Mouse (Mus musculus) gastrocnemius, adult 18-20 months (tissue): ENCODE data around the gene Coq8a. TPM values are rescaled to one million over a fixed set of nuclear protein-coding genes. Genes with fewer than 3 reads are reported as not detected.
A peak's percentile ranks its signal among the peaks of the same experiment; 100 is the strongest.

Experiments used
- DNase-seq: peaks from one replicate; pipeline ENCODE4 v3.0.0; 2021; ENCODE audit warnings: low spot score
- total RNA-seq, 2 experiments: library from RNA; stranded (reverse); gene quantifications; 2 replicates each; pipeline ENCODE4 v1.2.3; 2021

The Coq8a gene
- total RNA-seq, 2 experiments from 2014 or later = 1,142 to 1,473 TPM

GRCm38 (mm10) chr1:180199715-180200050 lies 281 bp upstream of the Coq8a start:
- DNase-seq = no peak

- DNase-seq = no peak
Observed at GRCm38 (mm10) chr1:180197956-180198355, 1.4 kb downstream of the Coq8a start.

GRCm38 (mm10) chr1:180196508-180196907 lies 2.9 kb downstream of the Coq8a start:
- DNase-seq = no peak

GRCm38 (mm10) chr1:180195703-180196381 lies 3.6 kb downstream of the Coq8a start:
- DNase-seq = peak; percentile 99

GRCm38 (mm10) chr1:180194781-180195471 lies 4.5 kb downstream of the Coq8a start:
- DNase-seq = peak; percentile 66

GRCm38 (mm10) chr1:180194048-180194447 lies 5.4 kb downstream of the Coq8a start:
- DNase-seq = no peak

GRCm38 (mm10) chr1:180193391-180193935 lies 5.9 kb downstream of the Coq8a start:
- no peak for DNase-seq

GRCm38 (mm10) chr1:180192866-180193265 lies 6.5 kb downstream of the Coq8a start:
- DNase-seq = no peak

- no peak for DNase-seq
Observed at GRCm38 (mm10) chr1:180191651-180192220, 7.7 kb downstream of the Coq8a start.

GRCm38 (mm10) chr1:180191112-180191511 lies 8.3 kb downstream of the Coq8a start:
- DNase-seq = no peak

GRCm38 (mm10) chr1:180188951-180189350 lies 10.5 kb downstream of the Coq8a start:
- peak; percentile 87 for DNase-seq

GRCm38 (mm10) chr1:180186371-180186770 lies 13.0 kb downstream of the Coq8a start:
- no peak for DNase-seq

- no peak for DNase-seq
Observed at GRCm38 (mm10) chr1:180185877-180186276, 13.5 kb downstream of the Coq8a start.

GRCm38 (mm10) chr1:180184768-180185167 lies 14.6 kb downstream of the Coq8a start:
- no peak for DNase-seq

- DNase-seq = no peak
Observed at GRCm38 (mm10) chr1:180183525-180184159, 15.8 kb downstream of the Coq8a start.

- DNase-seq = no peak
Observed at GRCm38 (mm10) chr1:180182731-180183130, 16.7 kb downstream of the Coq8a start.

- no peak for DNase-seq
Observed at GRCm38 (mm10) chr1:180181966-180182319, 17.5 kb downstream of the Coq8a start.

- no peak for DNase-seq
Observed at GRCm38 (mm10) chr1:180181304-180181965, 18.0 kb downstream of the Coq8a start.

GRCm38 (mm10) chr1:180179840-180180239 lies 19.6 kb downstream of the Coq8a start:
- peak; percentile 75 for DNase-seq

GRCm38 (mm10) chr1:180179100-180179499 lies 20.3 kb downstream of the Coq8a start:
- no peak for DNase-seq

- DNase-seq = no peak
Observed at GRCm38 (mm10) chr1:180178340-180178739, 21.1 kb downstream of the Coq8a start.

- DNase-seq = no peak
Observed at GRCm38 (mm10) chr1:180176784-180177183, 22.6 kb downstream of the Coq8a start.
